Comparison of ENCODE assay signal across 19 mouse cellular contexts in the genomic region with DNA sequence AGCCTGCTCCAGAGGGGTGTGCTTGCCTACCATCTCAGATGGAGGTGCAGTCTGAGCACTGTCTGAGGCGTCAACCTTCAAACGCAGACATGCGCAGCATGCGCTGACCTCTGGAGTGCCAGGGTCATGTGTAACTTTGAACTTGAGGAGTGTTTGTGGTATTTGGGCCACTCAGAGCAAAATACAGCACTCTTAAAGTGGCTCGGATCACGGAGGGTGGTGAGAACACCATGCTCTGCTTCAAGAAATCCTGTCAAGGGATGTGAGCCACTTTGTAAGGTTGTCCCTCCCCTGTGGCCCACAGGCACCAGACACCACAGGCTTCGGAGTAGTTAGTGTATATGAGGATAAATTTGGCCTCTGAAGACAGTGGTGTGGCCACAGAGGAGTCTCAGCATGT. TPM values are rescaled to one million over a fixed set of nuclear protein-coding genes. Genes with fewer than 3 reads are reported as not detected.
A peak's percentile ranks its signal among the peaks of the same experiment; 100 is the strongest.
DNase-seq lines count a peak whose midpoint lies in the region; ATAC-seq and TF ChIP-seq lines count a peak whose summit lies in the region.
"Had no signal": no experiment of that assay in that cellular context is flagged by ENCODE, and none has a peak within 500 bp of the region (broad histone marks: within the 10 kb centered on the region; RNA-seq: fewer than 3 reads in every experiment).

No protein-coding gene starts in this region.

- H3K4me2 ChIP-seq in midbrain, embryonic 12.5 days (replicated peaks): no peak overlapping the region
- H3K4me2 ChIP-seq in midbrain, postnatal 0 days (ENCODE audit: low read depth, low read length, poor library complexity, severe bottlenecking): no peak overlapping the region
- H3K4me2 ChIP-seq in forebrain, embryonic 11.5 days (ENCODE audit: low read depth, low read length, severe bottlenecking): no peak overlapping the region
- no peak overlapping the region for H3K4me2 ChIP-seq in forebrain, embryonic 15.5 days (replicated peaks)
- no peak overlapping the region for H3K4me2 ChIP-seq in limb, embryonic 14.5 days (replicated peaks; ENCODE audit: low read depth, low read length, severe bottlenecking)
- H3K4me2 ChIP-seq: lung, embryonic 14.5 days had no signal

- no peaks in the 10 kb centered on the region for H3K36me3 ChIP-seq in midbrain, embryonic 12.5 days
- H3K36me3 ChIP-seq in midbrain, postnatal 0 days (ENCODE audit: insufficient read depth, low read length): no peaks in the 10 kb centered on the region
- no peaks in the 10 kb centered on the region for H3K36me3 ChIP-seq in forebrain, embryonic 11.5 days (ENCODE audit: control insufficient read depth, insufficient read depth, low read length)
- no peaks in the 10 kb centered on the region for H3K36me3 ChIP-seq in forebrain, embryonic 15.5 days
- no peaks in the 10 kb centered on the region for H3K36me3 ChIP-seq in limb, embryonic 14.5 days (ENCODE audit: control insufficient read depth, insufficient read depth, low read length)

- DNase-seq in midbrain, postnatal 0 days (ENCODE audit: low spot score): no peak
- DNase-seq in forebrain, embryonic 11.5 days (ENCODE audit: low spot score): peak; percentile 47
- DNase-seq in limb, embryonic 14.5 days (ENCODE audit: low spot score): no peak
- no peak for DNase-seq in right cerebral cortex, postnatal 14 days
- no peak for DNase-seq in spleen, postnatal 36 days (ENCODE audit: low spot score in 2 of 2)
- DNase-seq: gastrocnemius, postnatal 36 days; lung, embryonic 14.5 days had no signal

- TF ChIP-seq POLR2A in limb, embryonic 14.5 days (IDR thresholded peaks at IDR 0.05; ENCODE audit: borderline replicate concordance, extremely low read depth, insufficient read depth, insufficient read length): no peak

- no peak overlapping the region for H3K9ac ChIP-seq in midbrain, embryonic 12.5 days (replicated peaks)
- no peak overlapping the region for H3K9ac ChIP-seq in midbrain, postnatal 0 days (replicated peaks; ENCODE audit: low read length, poor library complexity, severe bottlenecking)
- no peak overlapping the region for H3K9ac ChIP-seq in forebrain, embryonic 11.5 days (ENCODE audit: low read length)
- no peak overlapping the region for H3K9ac ChIP-seq in forebrain, embryonic 15.5 days (replicated peaks)
- no peak overlapping the region for H3K9ac ChIP-seq in limb, embryonic 14.5 days (ENCODE audit: low read depth, low read length, severe bottlenecking)
- H3K9ac ChIP-seq: lung, embryonic 14.5 days had no signal

- TF ChIP-seq CTCF in midbrain, postnatal 0 days (IDR thresholded peaks at IDR 0.05): no peak

- ATAC-seq in midbrain, embryonic 12.5 days (ENCODE audit: low FRiP score, low read depth): no peak
- ATAC-seq in midbrain, postnatal 0 days (ENCODE audit: low FRiP score): no peak
- ATAC-seq in forebrain, embryonic 11.5 days (replicated peaks; ENCODE audit: low FRiP score): no peak
- ATAC-seq in forebrain, embryonic 15.5 days (replicated peaks): no peak
- ATAC-seq in limb, embryonic 14.5 days (ENCODE audit: low FRiP score, low read depth): no peak
- no peak for ATAC-seq in megakaryocyte progenitor cell, adult 5-6 weeks (replicated peaks; ENCODE audit: poor library complexity)
- ATAC-seq: activated CD4-positive, CD25-positive, alpha-beta regulatory T cell, adult 4 months had no signal

- peak overlapping the region; percentile 91 for H3K27ac ChIP-seq in midbrain, embryonic 12.5 days (replicated peaks)
- H3K27ac ChIP-seq in midbrain, postnatal 0 days (ENCODE audit: low read depth, low read length): no peak overlapping the region
- peak overlapping the region; percentile 98 for H3K27ac ChIP-seq in forebrain, embryonic 11.5 days (ENCODE audit: low read depth, low read length)
- H3K27ac ChIP-seq in forebrain, embryonic 15.5 days (replicated peaks): peak overlapping the region; percentile 85
- H3K27ac ChIP-seq in limb, embryonic 14.5 days (replicated peaks; ENCODE audit: low read depth, low read length): peak overlapping the region; percentile 58
- H3K27ac ChIP-seq: kidney, postnatal 0 days had no signal

- no peak overlapping the region for H3K4me3 ChIP-seq in midbrain, embryonic 12.5 days
- H3K4me3 ChIP-seq in midbrain, postnatal 0 days (ENCODE audit: low read depth, low read length): no peak overlapping the region
- H3K4me3 ChIP-seq in forebrain, embryonic 11.5 days (ENCODE audit: low read depth, low read length): no peak overlapping the region
- no peak overlapping the region for H3K4me3 ChIP-seq in forebrain, embryonic 15.5 days
- H3K4me3 ChIP-seq in limb, embryonic 14.5 days (replicated peaks; ENCODE audit: low read length): no peak overlapping the region

- peaks cover 52% of the 10 kb centered on the region for H3K4me1 ChIP-seq in midbrain, embryonic 12.5 days
- peaks cover 14% of the 10 kb centered on the region for H3K4me1 ChIP-seq in midbrain, postnatal 0 days (ENCODE audit: insufficient read depth, low read length)
- H3K4me1 ChIP-seq in forebrain, embryonic 11.5 days (replicated peaks; ENCODE audit: control insufficient read depth, insufficient read depth, low read length): peaks cover 17% of the 10 kb centered on the region
- peaks cover 46% of the 10 kb centered on the region for H3K4me1 ChIP-seq in forebrain, embryonic 15.5 days
- peaks cover 55% of the 10 kb centered on the region for H3K4me1 ChIP-seq in limb, embryonic 14.5 days (ENCODE audit: control insufficient read depth, insufficient read depth, low read length)

- 86% methylated on average over 7 of the region's 7 CpGs for WGBS in midbrain, embryonic 12.5 days
- WGBS in midbrain, postnatal 0 days: 93% methylated on average over 7 of the region's 7 CpGs
- 83% methylated on average over 7 of the region's 7 CpGs for WGBS in forebrain, embryonic 11.5 days
- 88% methylated on average over 7 of the region's 7 CpGs for WGBS in forebrain, embryonic 15.5 days
- WGBS in limb, embryonic 14.5 days: 92% methylated on average over 7 of the region's 7 CpGs

- H3K9me3 ChIP-seq in midbrain, embryonic 12.5 days: no peaks in the 10 kb centered on the region
- no peaks in the 10 kb centered on the region for H3K9me3 ChIP-seq in midbrain, postnatal 0 days (ENCODE audit: low read length)
- no peaks in the 10 kb centered on the region for H3K9me3 ChIP-seq in forebrain, embryonic 11.5 days (ENCODE audit: control insufficient read depth, low read length)
- no peaks in the 10 kb centered on the region for H3K9me3 ChIP-seq in forebrain, embryonic 15.5 days
- no peaks in the 10 kb centered on the region for H3K9me3 ChIP-seq in limb, embryonic 14.5 days (ENCODE audit: control insufficient read depth, low read length)

- peaks cover 3% of the 10 kb centered on the region; the same call in 1 of the 2 replicates for H3K27me3 ChIP-seq in midbrain, embryonic 12.5 days
- H3K27me3 ChIP-seq in midbrain, postnatal 0 days (ENCODE audit: insufficient read depth, low read length): no peaks in the 10 kb centered on the region
- H3K27me3 ChIP-seq in forebrain, embryonic 11.5 days (ENCODE audit: control insufficient read depth, insufficient read depth, low read length): no peaks in the 10 kb centered on the region
- H3K27me3 ChIP-seq in forebrain, embryonic 15.5 days: no peaks in the 10 kb centered on the region
- H3K27me3 ChIP-seq in limb, embryonic 14.5 days (ENCODE audit: control insufficient read depth, insufficient read depth, low read length): no peaks in the 10 kb centered on the region

RNA-seq across cellular contexts. Expression of a gene that starts 42.3 kb away (rescaled TPM):
- not detected in 2 replicates for polyA plus RNA-seq in midbrain, embryonic 12.5 days (2016; fragmentation: Nextera tagmentation; extraction: Ambion mirVana)
- not detected in 2 replicates for total RNA-seq in midbrain, postnatal 0 days (2014; rRNA removed)
- polyA plus RNA-seq in midbrain, postnatal 0 days (2015; fragmentation: Nextera tagmentation; extraction: Ambion mirVana): 0.07 TPM in 1 of 2 replicates, not detected in the other
- not detected in 2 replicates for polyA plus RNA-seq in forebrain, embryonic 11.5 days (2014; fragmentation: Nextera tagmentation; extraction: Ambion mirVana)
- polyA plus RNA-seq in forebrain, embryonic 15.5 days (2015; fragmentation: Nextera tagmentation; extraction: Ambion mirVana): not detected in 2 replicates
- polyA plus RNA-seq in limb, embryonic 14.5 days (2012; rRNA removed): not detected in 2 replicates
- polyA plus RNA-seq in limb, embryonic 14.5 days (2014; fragmentation: Nextera tagmentation; extraction: Ambion mirVana): not detected in 2 replicates
- not detected in 2 replicates for total RNA-seq in megakaryocyte progenitor cell, adult 5-6 weeks (2015)
- not detected in 2 replicates for total RNA-seq in megakaryocyte progenitor cell, adult 5-6 weeks (2017)
- total RNA-seq: gastrocnemius, postnatal 36 days; layer of hippocampus, postnatal 14 days; monocyte, adult 5-6 weeks had no signal
- polyA plus RNA-seq: embryonic facial prominence, embryonic 14.5 days; frontal cortex, adult 2 months; heart, embryonic 14.5 days; intestine, embryonic 14.5 days; kidney, postnatal 0 days; limb, embryonic 11.5 days; lung, embryonic 14.5 days had no signal
